Mouse (Mus musculus): ENCODE measurements around the gene Dcaf4.

DNA sequence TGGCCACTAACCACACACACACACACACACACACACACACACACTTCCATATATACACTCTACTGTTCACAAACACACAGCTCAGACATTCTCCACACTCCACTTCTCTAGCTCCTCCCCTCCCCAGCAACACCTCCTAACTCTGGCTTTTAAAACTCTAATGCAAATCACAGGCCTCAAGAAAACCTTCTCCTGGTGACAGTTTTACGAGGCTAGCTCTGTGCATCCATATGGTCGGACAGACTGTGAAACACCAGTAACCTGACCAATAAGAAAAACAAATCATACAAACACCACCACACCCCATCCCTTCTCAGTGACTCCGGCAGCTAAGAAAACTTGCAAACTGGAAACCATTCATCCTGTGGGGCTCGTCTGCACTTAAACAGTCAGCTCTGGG is 38.8 kb upstream of the Dcaf4 start:
- TF ChIP-seq CTCF (IDR thresholded peaks at IDR 0.05; ENCODE audit: low read depth, low read length) = no peak
- TF ChIP-seq POLR2A (IDR thresholded peaks at IDR 0.05; ENCODE audit: extremely low read depth, insufficient read depth, low read length) = no peak

Data from liver, adult 2 months (tissue).